Mouse (Mus musculus) left cerebral cortex, postnatal 4 days (tissue): ENCODE results near the gene BC030499. TPM values are rescaled to one million over a fixed set of nuclear protein-coding genes. Genes with fewer than 3 reads are reported as not detected.
"Not testable (repeated sequence)": the region's sequence is repeated elsewhere in the genome, so short reads cannot be mapped to it uniquely, and the experiment has no call there.

Source experiments
- DNase-seq: peaks from one replicate; pipeline ENCODE4 v3.0.0-alpha.2; 2022
- intact Hi-C: fragments of 180-260 bp; cut with DNase I; formaldehyde crosslinking; loops from one replicate; pipeline ENCODE4 v1.15.1; 2025
- total RNA-seq, 2 experiments: library from RNA; stranded (reverse); gene quantifications; 2 replicates each; pipeline ENCODE4 v1.2.3; 2021

The BC030499 gene
- total RNA-seq = 1 to 10 TPM in 1 of 2 experiments, under 1 TPM in 1; 0.72 to 1.1 TPM

DNA sequence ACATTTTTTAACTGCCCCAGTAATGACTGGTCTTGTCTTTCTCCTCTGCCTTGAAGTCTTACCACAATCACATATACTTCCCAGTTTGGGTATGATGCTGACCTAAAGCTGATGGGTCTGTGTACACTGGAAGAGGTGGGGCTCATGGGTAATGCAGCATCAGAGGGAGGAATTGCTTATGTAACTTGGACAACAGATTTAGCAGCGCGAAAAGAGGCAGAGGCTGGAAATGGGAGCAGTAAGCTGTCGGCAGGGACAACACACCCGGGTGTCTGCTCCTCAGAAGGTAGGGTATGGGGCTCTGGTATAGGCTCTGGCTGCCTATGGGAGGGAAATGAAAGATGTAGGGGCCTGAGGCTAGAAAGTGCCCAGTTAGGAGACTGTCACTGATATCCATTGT, at the start of gene BC030499:
BC030499 (plus strand) TSS at position 188 of the 400 bp plus-strand sequence.
- intact Hi-C loops = no loop called here

DNA sequence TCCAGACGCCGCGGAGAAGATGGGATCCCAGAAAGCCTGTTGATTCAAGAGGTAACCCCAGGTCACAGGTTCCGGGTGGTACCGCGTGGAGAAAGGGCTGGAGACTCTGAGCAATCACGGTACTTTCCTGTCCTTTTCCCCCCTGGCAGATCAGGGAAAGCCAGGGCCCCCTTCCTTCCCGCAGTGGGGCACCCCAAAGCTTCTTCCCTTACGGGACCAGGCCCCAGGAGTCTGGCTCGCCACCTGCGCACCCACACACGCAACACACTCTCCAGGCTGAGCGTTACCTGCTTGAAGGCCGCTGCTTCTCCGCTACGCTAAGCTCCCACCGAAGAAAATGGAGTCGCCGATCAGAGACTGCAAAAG, 45.4 kb upstream of the BC030499 start:
- no peak for DNase-seq
- intact Hi-C loops = no loop called here

More for the DNA sequence above, at the start of gene BC030499:
- DNase-seq = no peak

DNA sequence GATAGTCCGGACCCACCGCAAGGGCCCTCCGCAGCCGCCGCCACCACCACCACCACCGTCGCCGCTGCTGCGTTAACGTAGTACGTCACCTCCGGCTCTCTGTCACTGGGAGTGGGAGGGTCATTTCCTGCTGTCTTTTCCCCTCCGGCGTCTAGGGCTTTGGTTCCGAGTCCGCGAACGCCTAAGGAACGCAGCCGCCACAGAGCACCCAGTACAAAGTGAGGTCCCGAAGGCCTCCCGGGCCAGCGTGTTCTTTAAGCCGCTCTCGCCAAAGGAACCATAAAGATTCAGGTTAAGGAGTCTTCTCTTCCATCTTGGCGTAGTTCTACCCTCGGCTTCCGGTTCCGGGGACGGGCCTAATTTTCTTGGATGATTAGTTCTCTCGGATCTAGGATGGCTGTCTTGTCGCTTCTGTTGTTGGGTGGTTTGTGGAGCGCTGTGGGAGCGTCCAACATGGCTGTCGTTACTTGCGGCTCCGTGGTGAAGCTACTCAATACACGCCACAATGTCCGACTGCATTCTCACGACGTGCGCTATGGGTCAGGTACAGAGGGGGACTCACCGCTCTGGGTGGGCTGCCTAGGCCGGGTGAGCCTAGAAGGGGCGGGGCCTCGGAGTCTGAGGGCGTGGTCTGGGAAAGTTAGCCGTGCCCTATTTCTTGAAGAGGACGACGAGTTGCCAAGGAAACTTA, 44.9 kb upstream of the BC030499 start, which contains the start of the genes Sdf2 and Supt6:
Sdf2 (plus strand) TSS at position 120 of the 691 bp plus-strand sequence.
Supt6 (minus strand) TSS at position 361 of the 691 bp plus-strand sequence.
- intact Hi-C loops = no loop called here
- peak; percentile 77 for DNase-seq

DNA sequence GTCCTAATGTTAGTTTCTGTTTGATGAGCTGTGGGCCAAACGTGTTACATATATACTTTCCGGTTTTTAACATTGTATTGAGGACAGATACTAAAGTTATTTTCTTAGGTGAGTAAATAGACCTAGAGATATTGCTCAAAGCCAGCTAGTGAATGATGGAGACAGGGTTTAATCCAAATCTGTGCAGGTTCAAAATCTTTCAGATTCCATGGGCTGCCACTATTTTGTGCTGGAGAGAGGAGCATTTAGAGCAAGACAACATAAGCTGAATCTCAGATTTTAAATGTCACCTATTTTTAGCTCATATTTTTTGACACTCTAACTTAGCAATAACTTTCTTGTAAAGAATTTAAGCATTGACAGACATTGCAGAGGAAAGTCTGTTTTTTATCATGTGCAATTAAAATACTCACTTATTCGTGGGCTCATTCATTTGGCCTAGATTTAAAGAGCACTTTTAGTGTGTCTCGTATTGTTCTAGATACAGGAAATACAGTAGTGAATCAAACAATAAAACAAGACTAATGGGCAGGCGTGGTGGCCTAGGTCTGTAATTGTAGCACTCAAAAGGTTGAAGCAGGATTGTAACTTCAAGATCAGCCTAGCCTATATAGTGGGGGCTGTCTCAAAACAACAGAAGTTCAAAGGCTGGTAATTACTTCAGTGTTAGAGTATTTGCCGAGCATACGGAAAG, 44.2 kb upstream of the BC030499 start:
- no peak for DNase-seq
- intact Hi-C loops = no loop called here

DNA sequence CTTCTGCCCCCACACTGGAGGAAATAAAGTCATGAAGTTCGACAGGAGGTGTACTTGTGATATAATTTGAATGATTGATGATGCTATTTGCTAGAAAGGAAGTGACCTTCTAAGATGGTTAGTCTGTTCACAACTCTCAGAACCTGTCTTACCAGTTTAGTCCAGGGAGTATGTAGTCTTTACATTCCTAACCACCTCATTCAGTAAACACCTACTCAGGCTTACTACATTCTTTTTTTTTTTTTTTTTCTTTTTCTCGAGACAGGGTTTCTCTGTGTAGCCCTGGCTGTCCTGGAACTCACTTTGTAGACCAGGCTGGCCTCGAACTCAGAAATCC, 43.7 kb upstream of the BC030499 start:
- intact Hi-C loops = no loop called here
- DNase-seq = no peak

DNA sequence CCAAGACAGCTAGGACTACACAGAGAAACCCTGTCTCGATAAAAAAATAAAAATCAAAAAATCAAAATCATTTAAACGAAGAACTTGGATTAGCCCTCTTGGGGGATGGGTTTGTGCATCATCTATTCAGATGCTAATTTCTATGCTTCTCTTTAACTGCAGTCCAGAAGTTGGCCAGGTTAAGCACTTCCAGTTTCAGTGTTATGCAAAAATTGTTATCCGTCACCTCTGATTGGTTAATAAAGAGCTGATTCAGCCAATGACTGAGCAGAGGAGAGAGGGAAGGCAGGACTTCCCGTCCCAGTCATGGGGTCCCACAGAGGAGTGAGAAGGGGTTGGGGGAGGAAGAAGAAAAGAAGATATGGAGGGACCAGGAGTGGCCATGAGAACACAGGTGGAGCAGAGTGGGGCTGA, 42.9 kb upstream of the BC030499 start:
- intact Hi-C loops = no loop called here
- DNase-seq = no peak

DNA sequence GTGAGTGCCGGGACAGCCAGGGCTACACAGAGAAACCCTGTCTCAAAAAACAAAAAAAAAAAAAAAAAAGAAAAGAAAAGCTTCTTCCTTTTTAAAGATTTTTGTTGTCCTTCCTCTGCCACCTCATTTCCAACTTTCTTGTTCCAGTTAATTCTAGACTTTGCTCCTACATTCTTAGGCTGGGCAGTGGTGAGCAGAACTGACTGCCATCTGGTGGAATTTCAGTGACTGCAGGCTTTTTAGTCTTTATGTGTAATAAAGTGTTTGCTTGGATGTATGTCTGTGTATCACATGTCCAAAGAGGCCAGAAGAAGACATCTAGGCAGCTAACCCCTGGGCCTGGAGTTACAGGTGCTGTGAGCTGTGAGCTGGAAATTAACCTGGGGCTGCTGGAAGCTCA, 34.0 kb upstream of the BC030499 start:
- no peak for DNase-seq
- intact Hi-C loops = no loop called here

DNA sequence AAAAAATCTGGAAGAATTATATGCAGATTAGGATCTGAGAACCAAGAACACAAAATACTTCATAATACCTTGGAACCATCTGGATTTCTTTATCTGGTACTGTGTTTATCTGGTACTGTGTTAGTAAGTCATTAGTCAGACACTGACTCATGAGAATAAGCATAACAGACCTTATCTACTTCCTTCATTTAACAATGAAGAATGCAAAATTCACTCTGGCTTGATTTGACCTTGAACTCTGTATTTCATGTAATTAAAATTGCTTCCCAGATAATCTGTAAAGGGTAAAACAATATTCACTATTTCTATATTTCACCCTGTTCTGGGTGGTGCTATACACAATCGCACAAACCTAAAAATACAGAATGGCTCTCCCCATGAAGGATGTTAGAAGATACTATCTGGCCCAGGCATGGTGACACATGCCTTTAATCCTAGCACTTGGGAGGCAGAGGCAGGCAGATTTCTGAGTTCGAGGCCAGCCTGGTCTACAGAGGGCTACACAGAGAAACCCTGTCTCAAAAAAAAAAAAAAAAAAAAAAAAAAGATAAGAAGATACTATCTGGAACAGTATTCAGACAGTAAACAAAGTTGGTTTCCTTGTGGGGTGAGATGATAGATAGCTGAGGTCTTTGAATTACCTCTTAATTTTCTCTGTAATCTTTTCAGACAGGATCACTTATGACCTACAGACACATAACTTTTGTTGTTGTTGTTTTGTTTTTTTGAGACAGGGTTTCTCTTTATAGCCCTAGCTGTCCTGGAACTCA, 30.0 kb upstream of the BC030499 start:
- intact Hi-C loops = no loop called here
- no peak for DNase-seq

DNA sequence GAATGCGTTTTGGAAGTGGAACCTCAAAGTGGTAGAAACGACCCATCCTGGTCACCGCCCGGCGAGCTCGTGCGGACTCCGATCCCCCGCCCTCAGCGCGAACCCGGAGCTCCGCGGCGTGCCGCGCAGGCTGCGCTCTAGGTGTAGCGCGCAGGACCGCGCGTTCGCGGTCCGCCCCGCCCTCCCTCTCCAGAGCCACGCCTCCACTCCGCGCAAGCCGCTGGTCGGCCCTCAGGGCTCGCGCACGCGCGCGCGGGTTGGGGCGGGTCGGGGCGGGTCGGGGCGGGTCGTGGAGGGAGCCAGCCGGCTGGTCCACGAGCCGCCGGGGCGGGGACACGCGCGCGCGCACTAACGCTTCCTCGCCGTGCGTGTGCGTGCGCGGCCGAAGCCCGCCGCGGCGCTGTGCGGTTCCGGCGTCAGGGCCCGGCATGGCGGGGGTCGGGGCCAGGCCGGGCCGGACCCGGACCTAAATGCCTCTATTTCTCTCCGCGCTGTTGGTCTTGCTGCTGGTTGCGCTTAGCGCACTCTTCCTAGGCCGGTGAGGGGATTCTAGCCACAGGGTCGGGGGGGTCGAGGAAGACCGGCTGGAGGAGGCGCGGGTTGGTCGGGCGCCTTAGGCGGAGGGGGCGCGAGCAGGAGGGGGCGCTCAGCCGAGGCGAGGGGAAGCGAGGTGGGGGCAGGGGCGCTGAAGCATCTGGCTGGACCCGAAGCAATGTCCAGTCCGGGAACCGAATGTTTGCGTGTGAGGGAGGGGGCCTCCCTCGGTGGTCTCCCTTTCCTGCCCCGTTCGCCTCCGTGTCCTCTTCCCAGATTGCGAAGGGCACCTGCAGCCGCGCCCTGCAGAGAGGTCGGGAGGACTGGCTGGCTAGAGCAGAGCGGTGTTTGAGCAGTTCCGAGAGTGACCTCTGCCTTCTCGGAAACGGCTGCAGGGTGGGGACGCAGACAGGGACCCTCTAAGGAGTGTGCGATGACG, 29.0 kb upstream of the BC030499 start, which contains the start of gene 2610507B11Rik:
2610507B11Rik (plus strand) TSS at position 373 of the 973 bp plus-strand sequence.
- intact Hi-C loops = no loop called here
- peak; percentile 97 for DNase-seq

DNA sequence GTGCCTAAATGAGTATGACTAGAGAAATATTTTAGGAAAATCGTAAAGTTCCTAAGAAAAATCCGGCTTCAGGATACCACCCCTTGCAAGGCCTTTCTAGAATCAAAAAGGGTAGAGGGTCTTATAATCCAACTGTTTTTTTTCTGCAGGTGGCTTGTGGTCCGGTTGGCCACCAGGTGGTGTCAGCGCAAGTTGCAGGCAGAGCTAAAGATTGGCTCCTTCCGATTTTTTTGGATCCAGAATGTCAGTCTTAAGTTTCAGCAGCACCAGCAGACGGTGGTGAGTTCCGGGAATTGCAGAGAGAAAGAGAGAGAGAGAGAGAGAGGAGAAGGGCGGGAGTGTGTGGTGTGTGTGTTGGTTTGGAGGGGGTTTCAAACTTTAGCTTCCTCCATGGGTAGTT, 28.1 kb upstream of the BC030499 start:
- intact Hi-C loops = no loop called here

DNA sequence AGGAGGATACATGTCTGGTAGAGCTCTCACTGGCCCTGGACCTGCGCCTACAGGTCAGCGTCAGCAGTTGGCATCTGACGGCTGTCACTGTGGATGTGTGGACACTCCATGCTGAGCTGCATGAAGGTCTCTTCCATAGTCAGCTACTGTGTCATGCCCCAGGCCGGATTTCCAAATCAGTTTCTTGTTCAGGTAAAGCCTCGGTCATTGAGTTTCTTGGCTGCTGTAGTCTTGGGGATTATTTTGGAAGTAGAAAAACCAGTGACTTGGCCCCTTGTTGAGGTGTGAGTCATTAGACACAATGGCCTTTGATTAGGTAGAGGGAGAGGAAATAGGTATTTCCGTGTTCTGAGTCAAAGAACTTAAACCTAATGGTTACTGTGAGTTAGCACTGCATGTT, 25.1 kb upstream of the BC030499 start:
- intact Hi-C loops = loop anchor here (5.0 kb wide), 1 partner anchor 43 kb away; no protein-coding TSS in a partner anchor
- no peak for DNase-seq

More for the DNA sequence above, 28.1 kb upstream of the BC030499 start:
- DNase-seq = peak; percentile 69

DNA sequence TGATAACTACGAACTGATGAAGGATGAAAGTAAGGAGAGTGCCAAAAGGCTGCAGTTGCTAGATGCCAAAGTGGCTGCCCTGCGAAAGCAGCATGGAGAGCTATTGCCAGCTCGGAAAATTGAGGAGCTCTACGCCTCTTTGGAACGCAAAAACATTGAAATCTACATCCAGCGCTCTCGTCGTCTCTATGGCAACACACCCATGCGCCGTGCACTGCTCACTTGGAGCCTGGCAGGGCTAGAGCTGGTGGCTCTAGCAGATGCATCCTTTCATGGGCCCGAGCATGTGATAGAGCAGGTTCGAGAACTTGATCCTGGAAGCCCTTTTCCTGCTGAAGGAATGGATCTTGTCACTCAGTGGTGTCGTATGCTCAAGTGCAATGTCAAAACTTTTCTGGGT, 18.7 kb upstream of the BC030499 start:
- no peak for DNase-seq
- intact Hi-C loops = no loop called here

DNA sequence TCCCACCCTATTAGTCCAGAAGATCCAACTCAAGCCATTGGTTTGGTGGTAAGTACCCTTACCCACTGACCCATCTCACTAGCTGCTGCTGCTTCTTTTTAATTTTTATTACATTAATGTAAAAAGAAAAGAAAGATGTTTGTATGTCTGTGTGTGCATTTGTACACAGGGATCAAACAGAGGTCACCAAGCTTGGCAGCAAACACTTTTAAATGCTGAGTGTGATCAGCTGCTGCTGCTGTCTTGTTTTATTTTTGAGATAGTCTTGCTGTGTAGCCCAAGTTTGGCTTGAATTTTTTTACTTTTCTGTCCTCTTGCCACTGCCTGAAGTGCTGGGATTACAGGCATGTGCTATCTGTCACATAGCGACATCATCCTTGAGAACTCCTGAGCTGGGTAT, 15.0 kb upstream of the BC030499 start:
- intact Hi-C loops = no loop called here
- no peak for DNase-seq

DNA sequence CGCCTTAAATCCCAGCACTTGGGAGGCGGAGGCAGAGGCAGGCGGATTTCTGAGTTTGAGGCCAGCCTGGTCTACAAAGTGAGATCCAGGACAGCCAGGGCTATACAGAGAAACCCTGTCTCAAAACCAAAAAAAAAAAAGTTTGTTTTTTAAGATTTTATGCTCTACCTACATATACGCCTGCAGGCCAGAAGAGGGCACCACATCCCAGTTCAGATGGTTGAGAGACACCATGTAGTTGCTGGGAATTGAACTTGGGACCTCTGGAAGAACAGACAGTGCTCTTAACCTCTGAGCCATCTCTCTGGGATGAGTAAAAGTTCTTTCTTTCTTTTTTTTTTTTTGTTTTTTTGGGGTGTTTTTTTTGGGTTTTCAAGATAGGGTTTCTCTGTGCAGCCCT, 14.5 kb upstream of the BC030499 start:
- intact Hi-C loops, DNase-seq: not testable (repeated sequence)

DNA sequence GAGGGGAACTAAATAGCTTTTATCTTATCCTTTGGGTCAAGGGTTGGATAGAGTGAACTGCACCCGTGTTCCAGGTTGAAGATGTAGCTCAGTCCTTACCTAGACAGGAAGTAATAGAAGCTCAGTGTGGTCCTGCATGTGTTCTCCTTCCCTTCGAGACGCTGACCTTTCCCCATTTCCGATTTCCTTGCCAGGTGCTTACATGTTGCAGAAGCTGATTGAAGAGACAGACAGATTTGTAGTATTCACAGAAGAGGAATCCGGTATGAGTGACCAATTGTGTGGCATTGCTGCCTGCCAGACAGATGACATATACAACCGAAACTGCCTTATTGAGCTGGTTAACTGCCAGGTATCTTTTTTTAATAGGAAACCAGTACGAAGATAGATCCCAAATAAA, 11.8 kb upstream of the BC030499 start:
- DNase-seq = no peak
- intact Hi-C loops = no loop called here

DNA sequence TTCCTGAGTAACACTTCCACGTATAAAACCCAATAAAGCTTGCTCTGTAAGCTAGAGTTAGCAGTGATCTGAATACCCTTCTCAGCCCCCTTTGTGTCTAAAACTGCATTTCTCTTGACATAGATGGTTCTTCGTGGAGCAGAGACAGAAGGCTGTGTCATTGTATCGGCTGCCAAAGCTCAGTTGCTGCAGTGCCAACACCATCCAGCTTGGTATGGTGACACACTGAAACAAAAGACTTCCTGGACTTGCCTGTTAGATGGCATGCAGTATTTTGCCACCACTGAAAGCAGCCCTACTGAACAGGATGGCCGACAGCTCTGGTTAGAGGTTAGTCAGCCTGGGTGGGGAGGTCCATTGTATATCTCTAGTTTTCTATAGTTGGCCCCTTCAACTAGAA, 11.1 kb upstream of the BC030499 start:
- intact Hi-C loops = no loop called here
- DNase-seq = no peak

DNA sequence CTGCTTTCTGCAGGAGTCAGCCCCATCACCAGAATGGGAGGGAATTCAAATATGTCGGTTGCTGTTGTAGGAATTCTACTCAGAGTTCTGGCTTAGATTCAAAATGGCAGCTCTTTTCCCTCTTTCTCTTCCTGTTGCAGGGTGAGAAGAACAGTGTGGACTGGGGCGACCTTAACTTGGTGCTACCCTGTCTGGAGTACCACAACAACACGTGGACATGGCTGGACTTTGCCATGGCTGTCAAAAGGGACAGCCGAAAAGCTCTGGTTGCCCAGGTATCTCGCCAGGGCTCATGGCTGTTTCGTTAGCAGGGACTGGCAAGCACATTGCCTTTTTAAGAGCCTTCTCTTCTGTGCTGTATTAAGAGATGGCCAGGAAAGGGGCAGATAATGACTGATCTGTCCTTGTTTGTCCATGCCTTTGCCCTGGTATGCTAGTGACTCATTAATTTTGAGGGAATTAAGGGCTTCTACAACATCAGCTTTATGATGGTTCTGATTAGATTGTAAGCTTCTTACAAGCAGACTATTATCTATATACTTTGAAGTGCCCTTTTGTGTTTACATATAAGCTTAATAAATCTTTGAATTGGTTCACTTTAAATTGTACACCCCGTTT, 1.4 kb upstream of the BC030499 start:
- intact Hi-C loops = no loop called here
- DNase-seq = no peak

DNA sequence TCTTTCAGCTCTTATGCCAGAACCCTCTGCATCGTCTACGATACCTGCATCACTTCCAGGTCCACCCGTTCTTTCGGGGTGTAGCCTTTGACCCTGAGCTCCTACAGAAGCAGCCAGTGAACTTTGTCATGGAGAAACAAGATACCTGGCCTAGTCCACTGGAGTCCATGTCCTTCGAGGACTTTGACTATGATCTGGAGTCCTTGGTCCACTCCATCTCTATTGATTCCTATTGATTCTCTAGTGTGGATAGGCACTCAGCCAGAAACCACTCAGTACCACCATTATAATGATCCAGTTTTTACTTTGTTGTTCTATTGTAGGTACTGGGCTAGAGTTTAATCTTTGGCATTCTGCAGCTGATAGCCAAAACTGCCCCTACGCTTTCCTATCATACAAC, 3.9 kb downstream of the BC030499 start:
- no peak for DNase-seq
- intact Hi-C loops = no loop called here

DNA sequence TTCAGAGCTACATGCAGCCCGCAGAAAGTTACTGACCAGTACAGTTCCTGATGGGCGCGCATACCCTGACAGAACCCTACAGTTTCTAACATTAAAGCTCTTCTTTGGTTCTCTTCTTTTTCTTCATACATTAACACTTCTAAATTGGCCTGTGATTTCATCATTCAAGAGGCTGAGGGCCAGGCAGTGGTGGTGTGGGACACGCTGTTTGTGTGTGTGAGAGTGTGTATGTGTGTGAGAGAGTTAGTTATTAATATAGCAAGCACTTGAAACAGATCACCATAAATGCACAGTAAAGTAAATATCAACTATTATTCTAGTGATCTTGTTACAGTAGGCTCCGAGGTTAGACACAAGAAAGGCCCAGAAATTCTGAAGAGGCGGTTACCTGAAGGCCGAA, 10.3 kb downstream of the BC030499 start:
- DNase-seq = no peak
- intact Hi-C loops = no loop called here
